Mouse (Mus musculus) urinary bladder, adult 2 months (tissue): ENCODE measurements around the gene Slc6a2. TPM values are rescaled to one million over a fixed set of nuclear protein-coding genes. Genes with fewer than 3 reads are reported as not detected.

Experiments used
- DNase-seq: peaks from one replicate; pipeline ENCODE4 v3.0.0; 2022; ENCODE audit warnings: low spot score
- polyA plus RNA-seq: library from polyadenylated mRNA; depleted of rRNA; stranded (reverse); fragments of >200 nt; gene quantifications from 2 replicates; pipeline ENCODE4 v1.2.3, GENCODE M21; 2012; rRNA removed

Slc6a2 gene
- polyA plus RNA-seq, 1 experiment: 0.87 TPM

DNA sequence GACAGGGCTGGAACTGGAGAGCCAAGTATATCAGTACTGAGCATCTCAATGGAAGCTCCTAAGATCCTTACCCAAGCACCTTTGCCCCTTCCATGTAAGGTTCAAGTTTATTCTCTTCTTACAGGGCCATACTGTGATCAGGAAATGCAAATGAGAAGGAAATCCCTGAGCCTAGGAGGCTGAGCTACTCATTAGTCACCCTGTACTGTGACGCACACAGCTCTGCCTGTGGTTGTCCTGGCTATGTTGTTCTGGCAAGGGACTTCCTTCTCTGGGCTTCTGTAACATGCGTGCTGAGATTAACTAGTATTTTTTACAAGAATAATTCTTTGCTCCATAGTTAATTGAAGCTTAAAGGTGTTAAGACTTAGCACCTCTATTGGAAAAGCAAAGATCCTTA is 70.8 kb downstream of the Slc6a2 start:
- DNase-seq: no peak

DNA sequence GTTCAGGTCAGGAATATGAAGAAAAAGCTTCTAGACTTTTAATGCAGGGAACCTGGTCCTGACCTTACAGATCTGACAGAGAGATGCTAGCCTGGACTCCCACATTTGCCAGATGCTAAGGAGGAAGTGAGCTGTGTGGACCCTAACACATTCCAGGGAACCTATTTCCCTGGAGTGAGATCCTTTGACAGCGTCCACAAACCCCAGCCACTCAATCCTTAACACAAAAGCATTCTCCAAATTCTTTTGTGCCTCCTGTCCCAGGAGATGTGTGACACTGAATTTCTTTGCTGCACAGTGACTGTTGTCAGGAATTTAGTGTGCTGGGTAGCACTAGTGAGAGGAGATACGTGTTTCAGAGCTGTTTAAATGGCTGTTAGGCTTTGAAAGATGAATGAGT is 79.0 kb downstream of the Slc6a2 start:
- no peak for DNase-seq

DNA sequence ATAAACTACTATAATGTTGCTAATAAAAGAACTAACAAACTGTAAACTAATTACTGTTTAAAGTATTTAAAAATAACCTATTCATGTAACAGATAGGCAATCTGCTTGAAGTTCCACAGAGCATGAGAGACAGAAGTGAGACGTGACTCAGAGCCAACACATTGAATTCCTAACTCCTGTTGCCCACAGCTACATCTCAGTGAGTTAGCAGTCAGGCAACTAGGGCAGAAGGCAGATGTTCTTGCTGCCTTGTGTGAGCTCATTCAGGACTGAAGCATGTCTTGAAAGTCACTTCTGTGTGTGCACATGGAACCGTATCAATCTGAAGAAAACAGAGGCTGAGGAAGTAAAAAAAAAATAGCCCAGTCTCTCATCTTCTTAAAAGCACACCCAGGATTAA is 80.4 kb downstream of the Slc6a2 start:
- no peak for DNase-seq

DNA sequence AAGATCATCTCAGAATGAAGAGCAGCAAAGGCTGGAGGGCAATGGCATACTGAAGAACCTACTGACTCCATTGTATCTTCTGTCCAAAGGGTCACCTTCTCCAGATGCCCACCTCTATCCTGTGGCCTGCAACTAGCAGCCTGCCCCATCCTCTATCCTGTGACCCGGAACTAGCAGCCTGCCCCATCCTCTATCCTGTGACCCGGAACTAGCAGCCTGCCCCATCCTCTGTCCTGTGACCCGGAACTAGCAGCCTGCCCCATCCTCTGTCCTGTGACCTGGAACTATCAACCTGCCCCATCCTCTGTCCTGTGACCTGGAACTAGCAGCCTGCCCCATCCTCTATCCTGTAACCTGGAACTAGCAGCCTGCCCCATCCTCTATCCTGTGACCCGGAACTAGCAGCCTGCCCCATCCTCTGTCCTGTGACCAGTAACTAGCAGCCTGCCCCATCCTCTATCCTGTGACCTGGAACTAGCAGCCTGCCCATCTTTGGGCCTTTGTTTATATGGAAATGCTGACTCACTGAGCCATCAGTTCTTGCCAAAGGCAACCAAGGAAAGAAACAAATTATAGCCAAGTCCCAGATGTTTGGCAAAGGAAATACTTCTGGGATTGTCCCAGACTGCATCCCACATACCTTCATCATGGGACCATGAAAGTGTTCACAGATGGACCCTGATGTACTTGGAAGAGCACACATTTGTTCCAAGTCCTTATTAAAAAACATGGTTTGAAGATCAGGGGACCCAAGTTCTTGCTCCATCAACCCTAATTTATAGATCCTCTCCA is 81.1 kb downstream of the Slc6a2 start:
- DNase-seq: no peak

DNA sequence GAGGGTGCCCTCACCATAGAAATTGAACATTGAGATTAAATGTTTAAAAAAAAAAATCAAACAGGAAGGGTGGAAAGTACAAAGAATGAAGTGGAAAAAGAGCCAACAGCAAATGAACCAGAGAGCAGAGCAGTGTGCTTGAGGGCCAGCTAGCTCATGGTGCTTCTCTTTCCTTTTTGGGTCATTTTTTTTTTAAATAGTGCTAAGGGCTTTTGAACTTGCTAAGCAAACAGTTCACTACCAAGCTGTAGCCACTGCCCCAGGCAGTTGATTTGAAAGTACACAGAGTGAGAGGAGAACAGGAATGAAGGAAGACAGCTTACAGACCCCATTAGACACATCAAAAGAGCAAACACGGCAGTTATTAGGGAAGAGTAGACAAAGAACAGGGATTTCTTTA is 83.2 kb downstream of the Slc6a2 start:
- DNase-seq: no peak

DNA sequence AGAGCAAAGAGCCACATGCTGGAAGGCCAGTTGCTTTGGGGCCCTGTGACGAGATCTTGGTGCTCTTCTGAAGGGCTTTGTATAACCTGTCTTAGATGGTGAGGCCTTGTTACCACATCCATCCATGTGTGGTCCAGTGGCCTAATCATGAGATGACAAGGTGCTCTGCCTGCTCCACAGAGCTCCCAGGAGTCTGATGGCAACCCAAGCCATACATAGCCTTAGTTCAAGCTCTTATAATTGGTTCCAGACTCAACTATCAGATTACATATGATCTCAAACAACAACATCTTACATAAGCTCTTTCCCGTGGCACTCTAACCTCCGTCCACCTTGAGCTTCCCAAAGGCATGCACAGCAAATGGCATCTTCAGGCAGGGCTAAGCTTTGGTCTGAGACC is 88.2 kb downstream of the Slc6a2 start, which contains the start of gene Ces1a:
Gene Ces1a, minus strand, starts transcription at position 101 of the 400 bp plus-strand sequence.
- DNase-seq: no peak

DNA sequence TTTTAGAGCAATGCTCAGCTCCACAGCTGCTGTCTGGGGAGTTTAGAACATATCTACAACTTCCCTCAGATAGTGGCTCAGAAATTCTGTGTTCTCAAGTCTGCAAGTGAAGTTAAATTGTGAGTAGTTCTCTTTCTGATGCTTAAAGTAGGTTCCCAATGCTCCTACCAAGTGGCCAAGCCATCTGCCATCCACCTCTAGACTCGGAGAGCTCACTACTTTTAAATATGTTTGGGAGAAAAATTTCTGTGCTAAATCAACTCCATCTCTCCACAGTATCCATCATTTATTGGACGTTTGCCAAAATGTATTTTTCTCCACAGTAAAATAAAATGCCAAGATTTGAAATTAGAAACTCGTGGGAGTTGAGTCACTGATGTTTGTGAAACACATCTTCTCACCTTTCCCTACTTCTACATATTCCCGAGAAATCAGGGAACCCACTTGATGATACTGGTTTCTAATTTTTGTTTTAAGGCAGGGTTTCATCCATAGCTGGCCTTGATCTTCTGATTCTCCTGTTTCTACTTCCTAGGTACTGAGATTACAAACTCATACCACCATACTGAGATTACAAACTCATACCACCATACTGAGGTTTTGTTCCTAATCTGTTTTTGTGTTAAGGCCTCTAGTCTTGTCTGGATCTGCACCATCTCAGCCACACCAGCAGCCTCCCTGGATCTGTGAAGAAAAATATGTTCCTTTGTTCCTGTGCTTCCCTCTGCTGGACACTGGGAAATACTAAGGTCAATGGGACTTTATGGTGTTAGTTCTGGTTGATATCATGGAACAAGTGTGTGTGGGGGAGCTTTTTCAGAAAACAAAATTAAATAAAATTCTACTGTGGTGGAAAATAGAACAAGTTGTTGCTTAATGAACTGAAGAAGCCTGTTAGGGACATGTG is 88.9 kb downstream of the Slc6a2 start:
- DNase-seq: no peak

Other genes starting within 250 kb of the Slc6a2 start
- gene Mmp2, start 132.8 kb upstream of the Slc6a2 start, polyA plus RNA-seq: 311 and 318 TPM in 2 replicates
- gene Lpcat2, start 104.7 kb upstream of the Slc6a2 start, polyA plus RNA-seq: 7.0 and 8.4 TPM in 2 replicates
- gene Capns2, start 58.7 kb upstream of the Slc6a2 start, polyA plus RNA-seq: 1.1 and 1.5 TPM in 2 replicates
- not detected in 2 replicates for gene Ces1a, start 88.1 kb downstream of the Slc6a2 start, polyA plus RNA-seq
- not detected in 2 replicates for gene Ces1b, start 119.9 kb downstream of the Slc6a2 start, polyA plus RNA-seq
- not detected in 2 replicates for gene Ces1c, start 171.2 kb downstream of the Slc6a2 start, polyA plus RNA-seq
- gene Ces1d, start 237.8 kb downstream of the Slc6a2 start, polyA plus RNA-seq: 11.4 and 35.7 TPM in 2 replicates